Mouse (Mus musculus) lung, adult 2 months (tissue): Measurements from ENCODE around the gene Cdh22. TPM values are rescaled to one million over a fixed set of nuclear protein-coding genes. Genes with fewer than 3 reads are reported as not detected.

ENCODE experiments used
- DNase-seq: peaks from one replicate; pipeline ENCODE4 v3.0.0; 2022
- H3K4me1 ChIP-seq: fragments of 200-500 bp; 2 replicates; pipeline ENCODE4 v1.6.1; 2011; ENCODE audit warnings: low read length; ENCODE audit not compliant: control insufficient read depth, insufficient read depth
- H3K4me3 ChIP-seq: fragments of 200-500 bp; replicated peaks from 2 replicates; pipeline ENCODE3; 2011; ENCODE audit warnings: low read depth, mild to moderate bottlenecking, control low read depth, low read length; ENCODE audit errors: extremely low read depth
- CTCF ChIP-seq: fragments of 200-500 bp; IDR thresholded peaks from 2 replicates; pipeline ENCODE4 v1.5.1; 2011; ENCODE audit warnings: mild to moderate bottlenecking, low read length, control low read depth; ENCODE audit not compliant: insufficient read depth
- POLR2A ChIP-seq: fragments of 200-500 bp; IDR thresholded peaks from 2 replicates; pipeline ENCODE4 v1.6.1; 2011; ENCODE audit warnings: low read depth, mild to moderate bottlenecking, control low read depth, low read length, borderline replicate concordance; ENCODE audit errors: extremely low read depth
- WGBS: fragments of 180-500 bp; shearing (Covaris S2); methylation state at CpG from one replicate; pipeline ENCODE4 v1.1.7; 2018; 5-methylcytosine and 5-hydroxymethylcytosine counted together
- polyA plus RNA-seq: library from polyadenylated mRNA; depleted of rRNA; stranded (reverse); fragments of >200 nt; gene quantifications from 2 replicates; pipeline ENCODE4 v1.2.3, GENCODE M21; 2012

Gene Cdh22
- polyA plus RNA-seq, 1 experiment = 2.0 TPM

- TF ChIP-seq CTCF = no peak
- TF ChIP-seq POLR2A = no peak
- no peak for DNase-seq
- Histone ChIP-seq H3K4me1 (no peaks in the 10 kb centered on the region), H3K4me3 (no peak overlapping the region)
- WGBS = 23% methylated on average over 7 of the region's 7 CpGs
These were observed 153.4 kb downstream of the Cdh22 start for GRCm38 (mm10) chr2:165081257-165081656.

GRCm38 (mm10) chr2:165080657-165081056 is 154.0 kb downstream of the Cdh22 start:
- no peak for TF ChIP-seq CTCF
- TF ChIP-seq POLR2A = no peak
- whole genome bisulfite sequencing = 23% methylated on average over 9 of the region's 9 CpGs
- H3K4me3 ChIP-seq = no peak overlapping the region
- no peak for DNase-seq
- no peaks in the 10 kb centered on the region for H3K4me1 ChIP-seq

GRCm38 (mm10) chr2:165078605-165079004 is 156.0 kb downstream of the Cdh22 start:
- no peak for DNase-seq
- TF ChIP-seq CTCF (no peak), POLR2A (no peak)
- H3K4me3 ChIP-seq = no peak overlapping the region
- no peaks in the 10 kb centered on the region for H3K4me1 ChIP-seq
- 20% methylated on average over 10 of the region's 10 CpGs for WGBS

GRCm38 (mm10) chr2:165078045-165078444 is 156.6 kb downstream of the Cdh22 start:
- 49% methylated on average over 8 of the region's 8 CpGs for WGBS
- Histone ChIP-seq H3K4me3 (no peak overlapping the region), H3K4me1 (no peaks in the 10 kb centered on the region)
- DNase-seq = no peak
- no peak for TF ChIP-seq CTCF
- TF ChIP-seq POLR2A = no peak

- H3K4me1 ChIP-seq = no peaks in the 10 kb centered on the region
- no peak overlapping the region for H3K4me3 ChIP-seq
- TF ChIP-seq CTCF (no peak), POLR2A (no peak)
- no peak for DNase-seq
- WGBS = 9% methylated on average over 9 of the region's 9 CpGs
These were observed 157.6 kb downstream of the Cdh22 start for GRCm38 (mm10) chr2:165077055-165077454.

GRCm38 (mm10) chr2:165074937-165075336 is 159.7 kb downstream of the Cdh22 start:
- TF ChIP-seq POLR2A (no peak), CTCF (peak; percentile 99)
- H3K4me1 ChIP-seq = no peaks in the 10 kb centered on the region
- H3K4me3 ChIP-seq = no peak overlapping the region
- WGBS = 38% methylated on average over 2 of the region's 2 CpGs
- peak; percentile 75 for DNase-seq

- Histone ChIP-seq H3K4me3 (no peak overlapping the region), H3K4me1 (no peaks in the 10 kb centered on the region)
- no peak for DNase-seq
- WGBS = 26% methylated on average over 11 of the region's 11 CpGs
- no peak for TF ChIP-seq CTCF
These were observed 160.4 kb downstream of the Cdh22 start for GRCm38 (mm10) chr2:165074081-165074884.

- TF ChIP-seq CTCF (no peak), POLR2A (no peak)
- no peak for DNase-seq
- Histone ChIP-seq H3K4me1 (no peaks in the 10 kb centered on the region), H3K4me3 (no peak overlapping the region)
- WGBS = 10% methylated on average over 9 of the region's 9 CpGs
These were observed 161.3 kb downstream of the Cdh22 start for GRCm38 (mm10) chr2:165073381-165073781.

- 35% methylated on average over 22 of the region's 23 CpGs for WGBS
- no peaks in the 10 kb centered on the region for H3K4me1 ChIP-seq
- peak; percentile 47 for DNase-seq
- H3K4me3 ChIP-seq = no peak overlapping the region
- peak; percentile 58 for TF ChIP-seq CTCF
- TF ChIP-seq POLR2A = no peak
These were observed 164.4 kb downstream of the Cdh22 start for GRCm38 (mm10) chr2:165070096-165070816.

GRCm38 (mm10) chr2:165068806-165069205 is 165.8 kb downstream of the Cdh22 start:
- Histone ChIP-seq H3K4me3 (no peak overlapping the region), H3K4me1 (no peaks in the 10 kb centered on the region)
- no peak for DNase-seq
- TF ChIP-seq CTCF (no peak), POLR2A (no peak)
- WGBS = 76% methylated on average over 2 of the region's 2 CpGs
